Mouse (Mus musculus) neural tube, embryonic 12.5 days (tissue): ENCODE measurements around the gene Mdh2. TPM values are rescaled to one million over a fixed set of nuclear protein-coding genes. Genes with fewer than 3 reads are reported as not detected.

Experiments used
- ATAC-seq: fragments of 200-750 bp; cut with Nextera tagmentation; 2 replicates; pipeline ENCODE4 v1.8.0; 2017; ENCODE audit warnings: low read depth, mild to moderate bottlenecking, moderate TSS enrichment, moderate library complexity; ENCODE audit not compliant: low FRiP score
- H3K27ac ChIP-seq: fragments of 300-500 bp; sonication (generic); 2 replicates; pipeline ENCODE4 v1.5.1; 2016
- H3K27me3 ChIP-seq: fragments of 300-500 bp; sonication (generic); replicated peaks from 2 replicates; pipeline ENCODE4 v1.6.1; 2016; ENCODE audit warnings: mild to moderate bottlenecking
- H3K36me3 ChIP-seq: fragments of 300-500 bp; sonication (generic); 2 replicates; pipeline ENCODE4 v1.6.1; 2016; ENCODE audit warnings: mild to moderate bottlenecking
- H3K4me1 ChIP-seq: fragments of 300-500 bp; sonication (generic); 2 replicates; pipeline ENCODE4 v1.6.1; 2016
- H3K4me2 ChIP-seq: fragments of 300-500 bp; sonication (generic); replicated peaks from 2 replicates; pipeline ENCODE4 v1.6.1; 2016; ENCODE audit warnings: mild to moderate bottlenecking
- H3K4me3 ChIP-seq: fragments of 300-500 bp; sonication (generic); 2 replicates; pipeline ENCODE4 v1.5.1; 2016
- H3K9ac ChIP-seq: fragments of 300-500 bp; sonication (generic); 2 replicates; pipeline ENCODE4 v1.6.1; 2016; ENCODE audit warnings: mild to moderate bottlenecking
- H3K9me3 ChIP-seq: fragments of 300-500 bp; sonication (generic); 2 replicates; pipeline ENCODE4 v1.6.1; 2016; ENCODE audit warnings: mild to moderate bottlenecking
- WGBS: fragments of 180-500 bp; shearing (Covaris S2); methylation state at CpG from one replicate; pipeline ENCODE4 v1.1.7; 2016; 5-methylcytosine and 5-hydroxymethylcytosine counted together
- polyA plus RNA-seq: library from polyadenylated mRNA; unstranded; fragments of >200 nt; fragmentation: Nextera tagmentation; extraction: Ambion mirVana; gene quantifications from 2 replicates; pipeline ENCODE4 v1.2.1, GENCODE M21; 2016

The Mdh2 gene
- polyA plus RNA-seq, 1 experiment from 2014 or later: 606 TPM

DNA sequence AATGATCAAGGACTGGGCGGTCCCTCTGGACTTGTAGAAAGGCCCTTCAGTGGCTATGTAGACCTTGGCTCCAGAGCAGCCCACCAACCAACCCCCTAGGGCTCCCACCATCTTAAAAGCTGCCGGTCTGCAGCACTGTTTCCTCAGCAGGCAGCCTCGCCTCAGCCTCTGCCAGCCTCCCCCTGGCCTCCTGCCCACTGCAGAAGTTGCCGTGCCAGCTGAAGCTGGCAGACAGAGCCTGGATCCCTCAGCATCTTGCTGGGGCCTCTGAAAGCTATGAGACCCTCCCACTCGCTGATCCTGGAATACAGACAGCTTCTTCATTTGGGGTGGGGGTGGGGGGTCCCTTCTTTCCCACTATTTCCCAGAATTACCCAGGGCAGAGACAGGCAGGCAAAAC lies 34.7 kb downstream of the Mdh2 start:
- ATAC-seq: no peak
- Histone ChIP-seq H3K9me3 (no peaks in the 10 kb centered on the region), H3K9ac (no peak overlapping the region), H3K27me3 (no peaks in the 10 kb centered on the region), H3K27ac (no peak overlapping the region), H3K4me2 (no peak overlapping the region), H3K36me3 (peaks cover 2% of the 10 kb centered on the region; the same call in 1 of the 2 replicates), H3K4me3 (no peak overlapping the region), H3K4me1 (peaks cover 5% of the 10 kb centered on the region; the same call in 1 of the 2 replicates)
- 69% methylated on average over 5 of the region's 5 CpGs for WGBS

DNA sequence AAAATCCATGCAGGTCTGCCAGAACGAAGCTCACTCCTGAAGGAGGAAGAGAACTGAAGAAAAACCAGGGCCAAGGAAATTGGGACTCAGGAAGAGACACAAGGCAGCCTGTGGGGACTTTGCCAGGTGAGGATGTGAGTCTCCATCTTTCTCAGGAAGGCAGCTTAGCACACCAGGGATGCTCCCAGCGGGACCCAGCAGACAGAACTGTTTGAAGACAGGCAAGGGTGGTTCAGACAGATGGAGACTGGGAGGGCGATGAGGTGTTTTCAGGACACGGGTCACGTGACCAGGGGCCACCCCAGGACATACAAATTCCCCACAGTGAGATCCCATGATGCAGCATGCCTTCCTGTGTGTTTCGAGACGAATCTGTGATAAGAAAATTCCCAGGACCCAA lies 40.2 kb downstream of the Mdh2 start:
- peaks cover 12% of the 10 kb centered on the region for H3K4me1 ChIP-seq
- ATAC-seq: no peak
- 46% methylated on average over 7 of the region's 7 CpGs for WGBS
- H3K9me3 ChIP-seq: no peaks in the 10 kb centered on the region
- H3K9ac ChIP-seq: no peak overlapping the region
- no peak overlapping the region for H3K27ac ChIP-seq
- H3K4me2 ChIP-seq: no peak overlapping the region
- H3K36me3 ChIP-seq: no peaks in the 10 kb centered on the region
- no peaks in the 10 kb centered on the region for H3K27me3 ChIP-seq
- no peak overlapping the region for H3K4me3 ChIP-seq

DNA sequence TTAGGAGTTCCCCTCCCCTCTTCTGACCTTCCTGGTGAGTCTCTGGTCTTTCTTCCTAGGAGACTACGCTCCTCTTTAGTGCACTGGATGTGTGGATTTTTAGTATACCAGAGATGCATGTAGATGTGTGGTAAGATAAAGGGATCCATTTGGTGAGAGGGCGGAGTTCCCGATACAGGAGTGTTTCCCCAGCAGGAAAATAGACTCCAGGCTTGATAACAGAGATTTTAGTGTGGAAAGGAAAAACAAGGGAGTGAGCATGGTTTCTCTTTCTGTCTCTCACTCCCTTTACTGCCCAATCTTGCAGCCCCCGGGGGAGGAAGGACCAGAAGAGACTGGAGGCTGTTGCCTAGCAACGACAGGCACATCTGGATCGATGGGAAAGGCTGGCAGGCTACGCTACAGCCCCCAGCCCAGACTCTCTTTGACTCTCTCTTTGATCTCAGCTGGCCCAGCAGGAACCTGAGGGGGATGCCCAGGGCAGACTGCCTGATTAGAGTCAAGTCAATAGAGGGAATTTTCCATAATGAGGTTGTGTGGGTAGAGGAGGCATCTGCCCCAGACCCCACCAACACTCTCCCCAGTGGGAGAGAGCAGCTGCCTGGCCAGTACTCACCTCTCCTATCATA lies 44.1 kb downstream of the Mdh2 start:
- no peak overlapping the region for H3K4me3 ChIP-seq
- 0 out of 2 replicates have a peak overlapping the region, but pooled peaks have one; percentile 9 for H3K9ac ChIP-seq
- H3K27me3 ChIP-seq: no peaks in the 10 kb centered on the region
- H3K9me3 ChIP-seq: no peaks in the 10 kb centered on the region
- H3K4me2 ChIP-seq: peak overlapping the region; percentile 40
- H3K36me3 ChIP-seq: peaks cover 4% of the 10 kb centered on the region; the same call in 1 of the 2 replicates
- peak overlapping the region; percentile 13 for H3K27ac ChIP-seq
- ATAC-seq: peak; percentile 84
- peaks cover 32% of the 10 kb centered on the region for H3K4me1 ChIP-seq
- 14% methylated on average over 7 of the region's 7 CpGs for WGBS

DNA sequence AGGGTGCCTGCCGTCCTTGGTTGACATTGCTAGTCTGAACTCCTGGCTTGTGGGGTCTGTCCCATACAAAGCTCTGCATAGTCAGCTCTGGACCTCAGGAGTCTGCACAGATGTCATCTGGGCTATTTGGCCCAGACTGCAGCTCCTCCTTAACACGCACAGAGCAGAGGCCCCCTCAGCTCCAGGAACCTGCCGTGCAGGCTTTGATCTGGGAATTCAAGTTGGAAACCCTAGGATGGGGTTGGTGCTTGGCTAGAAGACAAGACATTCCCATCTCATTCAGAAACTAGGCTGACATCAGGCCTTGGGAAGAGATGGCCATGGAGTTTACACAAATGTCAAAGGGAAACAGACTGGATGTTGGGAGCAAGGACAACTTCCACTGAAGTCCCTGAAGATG lies 46.2 kb downstream of the Mdh2 start:
- WGBS: 49% methylated on average over 3 of the region's 3 CpGs
- H3K27ac ChIP-seq: no peak overlapping the region

DNA sequence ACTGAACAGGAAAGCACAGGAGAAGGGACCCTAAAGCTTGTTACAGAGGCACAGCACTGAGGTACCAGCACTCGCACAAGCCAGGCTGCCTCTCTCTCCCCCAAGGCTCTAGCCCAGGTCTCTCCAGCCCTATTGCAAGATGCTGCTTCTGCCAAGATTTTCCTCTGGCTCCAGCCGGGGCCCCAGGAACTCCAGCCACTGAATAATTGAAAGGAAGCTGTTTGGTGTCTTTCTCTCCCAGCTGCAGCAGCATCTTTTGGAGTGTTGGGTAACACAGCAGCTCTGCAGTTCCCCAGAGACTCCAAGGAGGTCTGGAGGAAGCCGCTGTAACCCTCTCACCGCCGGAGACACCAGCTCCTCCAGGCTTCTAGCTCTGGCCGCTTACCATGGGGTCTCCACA lies 47.9 kb downstream of the Mdh2 start:
- Histone ChIP-seq H3K27me3 (no peaks in the 10 kb centered on the region), H3K4me2 (no peak overlapping the region), H3K4me3 (no peak overlapping the region), H3K9ac (no peak overlapping the region), H3K4me1 (peaks cover 32% of the 10 kb centered on the region), H3K9me3 (no peaks in the 10 kb centered on the region), H3K27ac (peak overlapping the region; percentile 43; the same call in 1 of the 2 replicates), H3K36me3 (peaks cover 4% of the 10 kb centered on the region; the same call in 1 of the 2 replicates)
- no peak for ATAC-seq
- WGBS: 46% methylated on average over 6 of the region's 6 CpGs

More for the DNA sequence above, 46.2 kb downstream of the Mdh2 start:
- no peak overlapping the region for H3K4me2 ChIP-seq
- no peak overlapping the region for H3K4me3 ChIP-seq
- peaks cover 32% of the 10 kb centered on the region for H3K4me1 ChIP-seq
- peaks cover 4% of the 10 kb centered on the region; the same call in 1 of the 2 replicates for H3K36me3 ChIP-seq
- H3K27me3 ChIP-seq: no peaks in the 10 kb centered on the region
- no peaks in the 10 kb centered on the region for H3K9me3 ChIP-seq
- no peak for ATAC-seq
- no peak overlapping the region for H3K9ac ChIP-seq

DNA sequence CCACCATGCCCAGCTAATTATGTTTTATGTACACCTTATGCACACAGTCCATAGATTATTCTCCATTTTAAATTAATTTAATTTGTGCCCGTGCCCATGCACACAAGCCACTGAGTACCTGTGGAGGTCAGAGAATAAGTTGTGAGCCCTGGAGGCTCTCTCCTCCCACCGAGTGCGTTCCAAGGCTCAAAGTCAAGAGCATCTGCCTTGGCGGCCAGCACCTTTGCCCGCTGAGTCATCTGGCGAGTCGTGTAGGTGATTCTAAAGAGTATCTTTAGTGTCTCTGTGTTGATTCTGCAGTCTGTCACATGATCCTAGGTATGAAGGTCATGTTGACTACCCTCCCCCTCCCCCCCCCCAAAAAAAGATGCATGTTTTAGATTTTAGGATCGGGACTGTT lies 51.1 kb downstream of the Mdh2 start:
- Histone ChIP-seq H3K27ac (no peak overlapping the region), H3K36me3 (peaks cover 4% of the 10 kb centered on the region; the same call in 1 of the 2 replicates), H3K4me1 (peaks cover 19% of the 10 kb centered on the region), H3K4me3 (no peak overlapping the region), H3K9ac (no peak overlapping the region), H3K4me2 (no peak overlapping the region), H3K27me3 (no peaks in the 10 kb centered on the region), H3K9me3 (no peaks in the 10 kb centered on the region)
- no peak for ATAC-seq
- 88% methylated on average over 8 of the region's 8 CpGs for WGBS

DNA sequence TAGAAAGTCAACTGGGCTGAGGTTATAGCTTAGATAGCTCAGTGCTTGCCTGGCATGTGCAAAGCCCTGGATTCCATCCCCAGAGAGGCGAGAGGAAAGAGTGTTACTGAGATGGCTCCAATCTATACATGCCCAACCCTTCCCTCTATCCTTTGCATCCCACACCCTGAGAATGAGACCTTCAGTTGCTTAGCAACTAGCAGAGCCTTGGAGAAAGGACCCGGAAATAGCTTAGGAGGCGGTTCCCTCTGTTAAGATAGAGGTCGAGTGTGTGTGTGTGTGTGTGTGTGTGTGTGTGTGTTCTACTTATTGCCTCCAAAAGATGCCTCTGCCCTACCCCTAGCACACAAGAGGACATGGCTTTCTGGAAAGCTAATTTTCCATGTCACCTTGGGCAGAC lies 54.4 kb downstream of the Mdh2 start:
- no peak overlapping the region for H3K4me3 ChIP-seq
- H3K9ac ChIP-seq: no peak overlapping the region
- H3K9me3 ChIP-seq: no peaks in the 10 kb centered on the region
- H3K27ac ChIP-seq: no peak overlapping the region
- H3K36me3 ChIP-seq: no peaks in the 10 kb centered on the region
- no peak overlapping the region for H3K4me2 ChIP-seq
- H3K27me3 ChIP-seq: peaks cover 8% of the 10 kb centered on the region; the same call in 1 of the 2 replicates
- peaks cover 19% of the 10 kb centered on the region for H3K4me1 ChIP-seq
- no peak for ATAC-seq
- WGBS: 23% methylated on average over 4 of the region's 4 CpGs

DNA sequence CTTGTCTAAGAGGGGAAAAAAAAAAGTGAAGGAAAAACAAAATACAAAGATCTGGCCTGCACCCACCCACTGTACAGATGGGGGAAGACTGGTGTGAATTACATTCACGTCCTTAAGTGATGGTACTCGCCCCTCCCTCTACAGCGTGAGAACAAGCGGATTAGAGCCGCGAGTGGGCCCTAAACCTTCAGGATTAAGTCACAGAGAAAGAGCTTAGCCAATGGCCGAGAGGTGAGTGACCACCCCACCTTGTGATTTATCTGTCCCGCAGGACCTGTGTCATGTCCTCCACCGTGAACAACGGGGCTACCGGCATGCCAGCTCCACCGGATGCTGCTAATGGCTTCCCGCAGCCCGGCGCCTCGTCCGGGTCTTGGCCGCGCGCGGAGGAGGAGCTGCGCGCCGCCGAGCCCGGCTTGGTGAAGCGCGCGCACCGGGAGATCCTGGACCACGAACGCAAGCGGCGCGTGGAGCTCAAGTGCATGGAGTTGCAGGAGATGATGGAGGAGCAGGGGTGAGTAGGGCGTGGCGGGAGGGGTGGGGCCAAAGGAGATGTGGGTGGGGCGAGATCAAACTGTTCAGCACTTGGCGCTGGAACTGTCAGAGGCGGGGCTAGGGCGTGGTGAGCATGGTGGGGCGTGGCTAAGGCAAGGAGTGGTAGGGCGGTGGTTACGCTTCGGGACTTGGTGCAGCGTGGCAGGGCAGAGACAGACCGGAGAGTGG lies 56.6 kb downstream of the Mdh2 start:
- peak overlapping the region; percentile 48; the same call in 1 of the 2 replicates for H3K9ac ChIP-seq
- ATAC-seq: peak; percentile 93
- H3K27ac ChIP-seq: 0 out of 2 replicates have a peak overlapping the region, but pooled peaks have one; percentile 26
- no peaks in the 10 kb centered on the region for H3K9me3 ChIP-seq
- H3K4me2 ChIP-seq: peak overlapping the region; percentile 87
- peaks cover 19% of the 10 kb centered on the region for H3K4me1 ChIP-seq
- peak overlapping the region; percentile 42 for H3K4me3 ChIP-seq
- WGBS: under 1% methylated on average over 47 of the region's 47 CpGs
- H3K36me3 ChIP-seq: no peaks in the 10 kb centered on the region
- peaks cover 8% of the 10 kb centered on the region; the same call in 1 of the 2 replicates for H3K27me3 ChIP-seq

DNA sequence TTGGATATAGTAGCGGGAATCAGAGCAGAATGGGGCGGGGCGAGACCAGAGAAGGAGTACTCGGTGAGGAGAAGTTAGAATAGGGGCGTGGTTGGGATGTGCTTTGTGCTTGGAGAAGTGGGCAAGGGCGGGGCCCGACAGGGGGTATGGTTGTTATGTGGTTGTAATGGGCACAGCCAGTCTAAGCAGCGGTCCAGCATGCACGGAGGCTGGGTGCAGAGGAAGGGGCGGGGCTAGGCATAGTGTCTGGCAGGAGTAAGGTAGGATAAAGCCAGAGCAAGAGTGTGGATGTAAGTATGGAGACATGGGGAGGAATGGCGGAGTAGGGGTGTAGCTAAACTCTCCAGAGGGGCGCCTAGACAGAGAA lies 57.2 kb downstream of the Mdh2 start:
- peak; percentile 68 for ATAC-seq
- Histone ChIP-seq H3K9ac (no peak overlapping the region), H3K27me3 (peaks cover 8% of the 10 kb centered on the region; the same call in 1 of the 2 replicates), H3K9me3 (no peaks in the 10 kb centered on the region), H3K4me3 (peak overlapping the region; percentile 42), H3K27ac (no peak overlapping the region), H3K4me2 (peak overlapping the region; percentile 87), H3K4me1 (peaks cover 19% of the 10 kb centered on the region), H3K36me3 (no peaks in the 10 kb centered on the region)
- 1% methylated on average over 12 of the region's 12 CpGs for WGBS

DNA sequence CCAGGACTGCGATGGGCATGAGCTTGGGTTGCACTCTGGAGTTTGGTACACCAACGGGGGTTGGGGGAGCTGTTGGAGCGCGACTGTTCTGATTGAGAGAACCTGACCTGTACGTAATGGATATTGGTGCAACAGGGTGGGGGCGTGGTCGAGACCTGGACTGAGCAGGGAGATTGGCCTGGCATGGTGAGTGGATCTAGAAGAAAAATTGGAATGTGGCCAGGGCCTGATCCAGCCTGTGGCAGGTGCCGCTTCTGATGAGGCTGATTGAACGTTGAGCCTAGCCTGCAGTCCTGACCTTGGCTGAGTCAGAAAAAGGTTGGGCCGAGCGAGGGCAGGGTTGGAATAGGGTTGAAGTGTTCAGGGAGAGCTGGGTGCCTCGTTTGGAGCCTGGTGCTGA lies 57.7 kb downstream of the Mdh2 start:
- Histone ChIP-seq H3K4me2 (peak overlapping the region; percentile 87), H3K9ac (no peak overlapping the region), H3K4me1 (peaks cover 19% of the 10 kb centered on the region), H3K36me3 (no peaks in the 10 kb centered on the region), H3K9me3 (no peaks in the 10 kb centered on the region), H3K27me3 (peaks cover 8% of the 10 kb centered on the region; the same call in 1 of the 2 replicates), H3K27ac (no peak overlapping the region), H3K4me3 (peak overlapping the region; percentile 42)
- peak; percentile 12; the same call in 1 of the 2 replicates for ATAC-seq
- WGBS: 21% methylated on average over 12 of the region's 12 CpGs
